Mouse (Mus musculus): ENCODE results near the gene Fto.

DNA sequence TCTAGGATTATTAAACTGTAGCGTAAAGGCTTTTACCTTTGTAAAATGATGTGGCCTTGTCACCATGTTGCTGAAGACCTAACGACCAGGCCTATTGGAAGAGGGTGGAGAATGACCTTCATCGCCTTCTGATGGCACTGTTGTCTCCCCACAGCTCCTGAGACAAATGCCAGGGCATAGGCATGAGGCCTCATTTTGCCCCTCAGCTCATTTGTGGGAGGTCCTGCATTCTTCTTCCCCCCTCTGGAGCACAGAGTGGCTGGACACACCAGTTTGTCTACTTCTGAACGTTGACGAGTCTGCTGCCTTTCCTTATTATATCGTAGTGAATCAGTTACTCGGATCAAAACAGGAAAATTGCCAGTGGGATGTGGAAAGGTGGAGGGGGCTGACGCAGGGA lies 26.3 kb downstream of the Fto start:
- TF ChIP-seq POLR2A (IDR thresholded peaks at IDR 0.05; ENCODE audit: low read depth, low read length): no peak
- TF ChIP-seq CTCF (IDR thresholded peaks at IDR 0.05; ENCODE audit: extremely low read depth, insufficient read depth, insufficient read length, insufficient replicate concordance): no peak
